Mouse (Mus musculus) adipocyte (in vitro differentiated cells): ENCODE measurements around the gene Zfp428.

Experiments
- DNase-seq: peaks from one replicate; pipeline ENCODE4 v3.0.0-alpha.2; 2016; ENCODE audit warnings: low spot score

Gene Zfp428

GRCm38 (mm10) chr7:24551985-24552759 lies 45.4 kb downstream of the Zfp428 start:
- no peak for DNase-seq

- DNase-seq, result no peak
Measured at GRCm38 (mm10) chr7:24555786-24556185, 49.0 kb downstream of the Zfp428 start.

- DNase-seq, result no peak
Measured at GRCm38 (mm10) chr7:24561450-24561849, 54.6 kb downstream of the Zfp428 start.

GRCm38 (mm10) chr7:24563191-24563836 lies 56.5 kb downstream of the Zfp428 start:
- no peak for DNase-seq

- DNase-seq, result no peak
Measured at GRCm38 (mm10) chr7:24563837-24564206, 57.0 kb downstream of the Zfp428 start.

- peak; percentile 51 for DNase-seq
Measured at GRCm38 (mm10) chr7:24564607-24565265, 57.9 kb downstream of the Zfp428 start.
